Mouse (Mus musculus) G1E (cell line): ENCODE measurements around the gene Fam168b.

Experiments
- CTCF ChIP-seq: IDR thresholded peaks from 2 replicates; pipeline ENCODE4 v1.5.1; 2012; ENCODE audit warnings: low read depth, low read length, inconsistent platforms, mixed read lengths
- GATA2 ChIP-seq: IDR thresholded peaks from 2 replicates; pipeline ENCODE4 v1.6.1; 2012; ENCODE audit warnings: low read depth, low read length, inconsistent platforms, borderline replicate concordance

DNA sequence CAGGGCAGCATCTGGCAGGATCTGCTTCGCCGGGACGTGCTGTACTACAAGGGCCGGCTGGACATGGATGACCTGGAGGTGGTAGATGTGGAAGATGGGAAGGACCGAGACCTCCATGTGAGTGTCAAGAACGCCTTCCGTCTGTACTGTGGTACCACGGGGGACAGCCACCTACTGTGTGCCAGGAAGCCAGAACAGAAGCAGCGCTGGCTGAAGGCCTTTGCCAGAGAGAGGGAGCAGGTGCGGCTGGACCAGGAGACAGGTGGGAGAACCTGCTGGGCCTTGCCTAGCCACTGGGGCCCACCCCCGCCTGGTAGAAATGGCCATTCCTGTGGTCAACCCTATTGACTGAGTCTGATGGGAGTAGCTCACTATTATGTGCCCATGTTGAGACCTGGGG, 32.6 kb downstream of the Fam168b start:
- no peak for TF ChIP-seq CTCF
- no peak for TF ChIP-seq GATA2
